Mouse (Mus musculus) ES-Bruce4 (cell line): Measurements from ENCODE around the gene Pard3.

Source experiments
- CTCF ChIP-seq: IDR thresholded peaks from one replicate; pipeline ENCODE4 v1.8.1; 2011; ENCODE audit warnings: low read depth, low read length
- POLR2A ChIP-seq: IDR thresholded peaks from one replicate; pipeline ENCODE4 v1.8.1; 2011; ENCODE audit warnings: low read length; ENCODE audit not compliant: insufficient read depth

DNA sequence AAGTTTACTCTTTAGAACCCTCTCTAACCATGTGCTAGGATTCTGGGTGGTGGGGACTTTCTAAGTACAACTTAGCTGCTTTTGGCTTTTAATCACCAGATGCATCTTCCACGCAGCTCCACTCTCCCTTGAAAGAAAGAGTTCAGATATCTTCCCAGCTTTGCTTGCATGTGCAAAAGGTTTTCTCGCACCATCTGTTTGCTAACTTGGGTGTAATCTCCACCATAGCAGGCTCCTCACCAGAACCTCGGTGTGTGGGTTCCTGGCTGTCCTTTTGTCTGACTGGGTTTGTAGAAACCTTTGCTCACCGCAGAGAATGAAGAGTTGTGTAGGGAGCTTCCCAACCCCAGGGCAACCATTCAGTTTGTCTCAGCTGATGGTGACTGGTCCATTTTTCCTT is 462.0 kb downstream of the Pard3 start:
- TF ChIP-seq CTCF (no peak), POLR2A (no peak)
